Mouse (Mus musculus) stomach, embryonic 16.5 days (tissue): ENCODE measurements around the gene Tnfrsf9. TPM values are rescaled to one million over a fixed set of nuclear protein-coding genes. Genes with fewer than 3 reads are reported as not detected.

ENCODE experiments used
- ATAC-seq: fragments of 200-750 bp; cut with Nextera tagmentation; 2 replicates; pipeline ENCODE4 v1.8.0; 2017; ENCODE audit warnings: moderate number of reproducible peaks, moderate TSS enrichment; ENCODE audit not compliant: insufficient read depth, low FRiP score
- H3K27ac ChIP-seq: fragments of 300-500 bp; sonication (generic); 2 replicates; pipeline ENCODE4 v1.5.1; 2014; ENCODE audit warnings: low read length
- H3K27me3 ChIP-seq: fragments of 300-500 bp; sonication (generic); 2 replicates; pipeline ENCODE4 v1.6.1; 2014; ENCODE audit warnings: low read length, control low read depth, mixed read lengths; ENCODE audit not compliant: control insufficient read depth, insufficient read depth
- H3K36me3 ChIP-seq: fragments of 300-500 bp; sonication (generic); 2 replicates; pipeline ENCODE4 v1.6.1; 2014; ENCODE audit warnings: low read length; ENCODE audit not compliant: control insufficient read depth, insufficient read depth
- H3K4me1 ChIP-seq: fragments of 300-500 bp; sonication (generic); 2 replicates; pipeline ENCODE4 v1.6.1; 2014; ENCODE audit warnings: low read length, control low read depth, mixed read lengths; ENCODE audit not compliant: control insufficient read depth, insufficient read depth
- H3K4me2 ChIP-seq: fragments of 300-500 bp; sonication (generic); 2 replicates; pipeline ENCODE4 v1.6.1; 2014; ENCODE audit warnings: low read depth, low read length, mixed read lengths
- H3K4me3 ChIP-seq: fragments of 300-500 bp; sonication (generic); replicated peaks from 2 replicates; pipeline ENCODE4 v1.5.1; 2014; ENCODE audit warnings: mild to moderate bottlenecking, low read length
- H3K9ac ChIP-seq: fragments of 300-500 bp; sonication (generic); 2 replicates; pipeline ENCODE4 v1.6.1; 2014; ENCODE audit warnings: low read length
- H3K9me3 ChIP-seq: fragments of 300-500 bp; sonication (generic); replicated peaks from 2 replicates; pipeline ENCODE4 v1.6.1; 2016; ENCODE audit warnings: low read length, control low read depth; ENCODE audit not compliant: control insufficient read depth
- WGBS: fragments of 180-500 bp; shearing (Covaris S2); extraction: QIAGEN DNeasy Blood & Tissue Kit; methylation state at CpG from one replicate; pipeline ENCODE4 v1.1.7; 2014; 5-methylcytosine and 5-hydroxymethylcytosine counted together
- polyA plus RNA-seq: library from polyadenylated mRNA; unstranded; fragments of >200 nt; fragmentation: Nextera tagmentation; extraction: Ambion mirVana; gene quantifications from 2 replicates; pipeline ENCODE4 v1.2.1, GENCODE M21; 2015

Gene Tnfrsf9
- polyA plus RNA-seq, 1 experiment from 2014 or later: 0.84 TPM

DNA sequence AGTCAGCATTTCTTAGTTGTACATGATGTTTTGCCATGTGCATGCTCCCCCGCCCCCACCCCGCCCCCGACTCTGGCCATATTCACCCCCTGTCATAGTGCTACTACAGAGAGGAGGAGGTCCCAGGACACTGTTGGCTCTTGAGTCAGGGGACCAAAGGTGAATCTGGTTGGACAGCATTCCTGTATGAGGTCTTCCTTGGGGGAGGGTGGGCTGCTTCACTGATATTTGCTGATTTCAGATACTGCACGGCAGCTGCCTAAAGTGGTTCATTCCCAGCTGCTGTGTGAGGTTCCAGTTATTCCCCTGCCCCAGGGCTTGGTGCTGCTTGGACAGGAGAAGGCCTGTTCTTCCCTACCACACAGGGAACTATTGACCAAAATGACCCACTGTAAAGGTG is 25.9 kb upstream of the Tnfrsf9 start:
- Histone ChIP-seq H3K9me3 (no peaks in the 10 kb centered on the region), H3K27me3 (no peaks in the 10 kb centered on the region), H3K36me3 (no peaks in the 10 kb centered on the region), H3K4me2 (no peak overlapping the region), H3K9ac (no peak overlapping the region), H3K27ac (no peak overlapping the region), H3K4me1 (peaks cover 5% of the 10 kb centered on the region), H3K4me3 (no peak overlapping the region)
- WGBS: 60% methylated on average over 4 of the region's 4 CpGs
- no peak for ATAC-seq

GRCm38 (mm10) chr4:150889273-150889954 is 24.9 kb upstream of the Tnfrsf9 start:
- H3K4me1 ChIP-seq: peaks cover 5% of the 10 kb centered on the region
- 31% methylated on average over 20 of the region's 20 CpGs for WGBS

DNA sequence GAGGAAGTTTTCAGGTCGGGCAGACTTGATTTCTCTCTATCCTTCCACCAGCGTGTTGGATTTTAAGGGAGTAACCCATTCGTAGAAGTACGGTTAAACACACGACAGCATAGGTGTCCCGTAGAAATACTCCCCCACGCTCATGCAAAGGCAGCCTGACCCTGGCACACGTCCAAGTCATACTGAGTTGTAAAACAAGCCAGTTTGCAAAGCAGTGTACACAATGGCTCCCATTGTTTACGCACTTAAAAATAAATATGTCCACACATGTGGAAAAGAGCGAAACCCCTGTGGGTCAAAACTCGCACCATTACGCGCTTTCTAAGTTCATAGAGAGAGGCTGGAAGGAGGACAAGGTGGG is 24.4 kb upstream of the Tnfrsf9 start:
- ATAC-seq: peak; percentile 68; the same call in 1 of the 2 replicates
- Histone ChIP-seq H3K9ac (peak overlapping the region; percentile 29; the same call in 1 of the 2 replicates), H3K27ac (peak overlapping the region; percentile 75), H3K27me3 (no peaks in the 10 kb centered on the region), H3K9me3 (no peaks in the 10 kb centered on the region), H3K36me3 (no peaks in the 10 kb centered on the region), H3K4me2 (peak overlapping the region; percentile 47), H3K4me3 (peak overlapping the region; percentile 7; the same call in 1 of the 2 replicates), H3K4me1 (peaks cover 8% of the 10 kb centered on the region)
- WGBS: 26% methylated on average over 13 of the region's 13 CpGs

More at GRCm38 (mm10) chr4:150889273-150889954, 24.9 kb upstream of the Tnfrsf9 start:
- peak overlapping the region; percentile 47 for H3K4me2 ChIP-seq
- peak overlapping the region; percentile 75 for H3K27ac ChIP-seq
- no peaks in the 10 kb centered on the region for H3K36me3 ChIP-seq
- ATAC-seq: peak; percentile 16; the same call in 1 of the 2 replicates
- peak overlapping the region; percentile 29; the same call in 1 of the 2 replicates for H3K9ac ChIP-seq
- H3K27me3 ChIP-seq: no peaks in the 10 kb centered on the region
- H3K9me3 ChIP-seq: no peaks in the 10 kb centered on the region
- H3K4me3 ChIP-seq: peak overlapping the region; percentile 7; the same call in 1 of the 2 replicates

- Histone ChIP-seq H3K4me3 (no peak overlapping the region), H3K9ac (no peak overlapping the region), H3K9me3 (no peaks in the 10 kb centered on the region), H3K27ac (no peak overlapping the region), H3K4me2 (no peak overlapping the region), H3K27me3 (no peaks in the 10 kb centered on the region), H3K4me1 (peaks cover 10% of the 10 kb centered on the region), H3K36me3 (0 out of 2 replicates have a peak, but pooled peaks cover under 1% of the 10 kb centered on the region)
- no peak for ATAC-seq
- 65% methylated on average over 5 of the region's 5 CpGs for WGBS
Measured at GRCm38 (mm10) chr4:150891308-150891707, 23.1 kb upstream of the Tnfrsf9 start.

- peaks cover 12% of the 10 kb centered on the region; the same call in 1 of the 2 replicates for H3K36me3 ChIP-seq
- WGBS: 56% methylated on average over 8 of the region's 8 CpGs
- H3K4me1 ChIP-seq: 0 out of 2 replicates have a peak, but pooled peaks cover 6% of the 10 kb centered on the region
- no peaks in the 10 kb centered on the region for H3K9me3 ChIP-seq
- no peak overlapping the region for H3K4me3 ChIP-seq
- H3K9ac ChIP-seq: no peak overlapping the region
- no peak for ATAC-seq
- H3K27me3 ChIP-seq: no peaks in the 10 kb centered on the region
- H3K27ac ChIP-seq: no peak overlapping the region
- no peak overlapping the region for H3K4me2 ChIP-seq
Measured at GRCm38 (mm10) chr4:150894718-150895501, 19.5 kb upstream of the Tnfrsf9 start.

DNA sequence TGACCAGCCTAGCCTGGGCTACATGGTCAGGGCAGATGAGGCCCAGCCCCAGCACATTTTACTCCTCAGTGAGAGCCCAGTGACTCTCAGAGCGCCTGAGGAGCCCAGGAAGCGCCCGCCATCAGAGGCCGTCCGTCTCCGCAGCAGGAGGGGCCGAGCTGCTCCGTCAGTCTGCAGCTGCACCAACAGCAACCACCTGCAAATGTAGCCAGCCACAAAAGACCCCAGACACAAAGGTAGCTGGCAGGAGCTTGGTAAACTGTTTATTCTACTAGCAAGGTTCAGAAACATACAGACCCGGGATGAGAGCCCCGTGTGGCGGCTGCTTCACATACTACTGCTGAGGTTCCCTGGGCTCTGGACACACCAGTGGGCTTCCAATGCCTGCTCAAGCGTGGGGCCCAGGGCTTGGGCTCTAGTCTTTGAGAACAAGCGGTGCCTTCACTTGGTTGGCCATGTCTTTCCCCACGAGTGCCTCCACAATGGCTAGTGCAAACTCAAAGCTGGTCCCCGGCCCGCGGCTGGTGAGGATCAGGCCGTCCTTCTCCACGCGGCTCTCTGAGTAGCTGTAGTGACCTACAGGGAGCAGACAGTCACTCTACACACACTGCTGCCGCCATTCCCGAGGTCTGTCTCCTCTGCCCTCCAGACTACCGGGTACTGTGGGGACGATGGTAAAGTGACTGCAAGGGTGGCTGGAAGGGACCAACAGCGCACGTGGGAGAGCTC is 17.3 kb upstream of the Tnfrsf9 start:
- Histone ChIP-seq H3K36me3 (peaks cover 15% of the 10 kb centered on the region; the same call in 1 of the 2 replicates), H3K9me3 (no peaks in the 10 kb centered on the region), H3K27me3 (no peaks in the 10 kb centered on the region), H3K4me1 (0 out of 2 replicates have a peak, but pooled peaks cover 6% of the 10 kb centered on the region), H3K4me2 (no peak overlapping the region), H3K27ac (no peak overlapping the region), H3K9ac (no peak overlapping the region), H3K4me3 (no peak overlapping the region)
- ATAC-seq: no peak
- WGBS: 91% methylated on average over 26 of the region's 26 CpGs

- Histone ChIP-seq H3K4me1 (0 out of 2 replicates have a peak, but pooled peaks cover 6% of the 10 kb centered on the region), H3K4me2 (no peak overlapping the region), H3K9ac (no peak overlapping the region), H3K4me3 (no peak overlapping the region), H3K9me3 (no peaks in the 10 kb centered on the region), H3K36me3 (peaks cover 29% of the 10 kb centered on the region), H3K27ac (no peak overlapping the region), H3K27me3 (no peaks in the 10 kb centered on the region)
- WGBS: 59% methylated on average over 13 of the region's 13 CpGs
- ATAC-seq: no peak; the same call in 1 of the 2 replicates
Measured at GRCm38 (mm10) chr4:150898716-150899365, 15.5 kb upstream of the Tnfrsf9 start.

GRCm38 (mm10) chr4:150900486-150900885 is 13.9 kb upstream of the Tnfrsf9 start:
- no peak for ATAC-seq
- H3K36me3 ChIP-seq: peaks cover 31% of the 10 kb centered on the region
- no peak overlapping the region for H3K27ac ChIP-seq
- 91% methylated on average over 13 of the region's 13 CpGs for WGBS
- no peaks in the 10 kb centered on the region for H3K27me3 ChIP-seq
- no peak overlapping the region for H3K4me2 ChIP-seq
- H3K9ac ChIP-seq: no peak overlapping the region
- H3K4me1 ChIP-seq: no peaks in the 10 kb centered on the region
- no peaks in the 10 kb centered on the region for H3K9me3 ChIP-seq
- H3K4me3 ChIP-seq: no peak overlapping the region
